Mouse (Mus musculus): ENCODE results near the gene Zmiz1.

DNA sequence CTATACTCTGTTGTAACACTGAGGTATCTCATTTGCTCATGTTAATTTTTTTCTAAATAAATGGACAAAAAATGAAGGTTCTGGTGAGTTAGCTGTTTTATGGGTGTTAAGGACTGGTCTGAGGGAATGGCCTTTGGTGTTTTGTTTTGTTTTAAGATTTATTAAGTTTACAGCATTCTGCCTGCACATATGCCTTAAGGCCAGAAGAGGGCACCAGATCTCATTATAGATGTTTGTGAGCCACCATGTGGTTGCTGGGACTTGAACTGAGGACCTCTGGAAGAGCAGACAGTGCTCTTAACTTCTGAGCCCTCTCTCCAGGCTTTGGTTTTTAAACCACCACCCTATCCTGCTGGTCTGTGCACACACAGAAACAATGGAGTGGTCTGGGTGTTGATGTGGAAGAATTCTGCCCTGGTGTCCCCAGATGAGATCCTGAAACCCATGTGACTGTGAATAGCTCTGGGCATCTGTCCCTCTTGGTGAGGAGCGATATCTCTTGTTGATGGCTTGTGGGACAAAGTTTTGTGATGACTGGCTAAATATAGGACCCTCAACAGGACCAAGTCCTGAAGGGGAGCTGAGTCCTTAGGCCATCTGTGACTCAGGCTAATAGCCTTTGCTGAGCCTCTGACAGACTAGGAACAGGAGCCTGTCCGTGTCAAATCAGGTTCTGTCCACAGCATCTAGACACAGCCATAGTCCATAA, 207.8 kb downstream of the Zmiz1 start:
- TF ChIP-seq POLR2A (IDR thresholded peaks at IDR 0.05; ENCODE audit: borderline replicate concordance, control insufficient read depth, low read depth, low read length) (no peak), CTCF (IDR thresholded peaks at IDR 0.05; ENCODE audit: control insufficient read depth, insufficient read depth, low read length) (no peak)
